Mouse (Mus musculus) T-helper 1 cell (primary cell): ENCODE results near the gene Sox13.

Experiments used
- in situ Hi-C: fragments of 300-600 bp; cut with MboI, MseI; formaldehyde crosslinking; loops from one replicate; pipeline ENCODE4 v1.15.1; 2025; ENCODE audit warnings: high pct_unique_total_duplicates

Sox13 gene

DNA sequence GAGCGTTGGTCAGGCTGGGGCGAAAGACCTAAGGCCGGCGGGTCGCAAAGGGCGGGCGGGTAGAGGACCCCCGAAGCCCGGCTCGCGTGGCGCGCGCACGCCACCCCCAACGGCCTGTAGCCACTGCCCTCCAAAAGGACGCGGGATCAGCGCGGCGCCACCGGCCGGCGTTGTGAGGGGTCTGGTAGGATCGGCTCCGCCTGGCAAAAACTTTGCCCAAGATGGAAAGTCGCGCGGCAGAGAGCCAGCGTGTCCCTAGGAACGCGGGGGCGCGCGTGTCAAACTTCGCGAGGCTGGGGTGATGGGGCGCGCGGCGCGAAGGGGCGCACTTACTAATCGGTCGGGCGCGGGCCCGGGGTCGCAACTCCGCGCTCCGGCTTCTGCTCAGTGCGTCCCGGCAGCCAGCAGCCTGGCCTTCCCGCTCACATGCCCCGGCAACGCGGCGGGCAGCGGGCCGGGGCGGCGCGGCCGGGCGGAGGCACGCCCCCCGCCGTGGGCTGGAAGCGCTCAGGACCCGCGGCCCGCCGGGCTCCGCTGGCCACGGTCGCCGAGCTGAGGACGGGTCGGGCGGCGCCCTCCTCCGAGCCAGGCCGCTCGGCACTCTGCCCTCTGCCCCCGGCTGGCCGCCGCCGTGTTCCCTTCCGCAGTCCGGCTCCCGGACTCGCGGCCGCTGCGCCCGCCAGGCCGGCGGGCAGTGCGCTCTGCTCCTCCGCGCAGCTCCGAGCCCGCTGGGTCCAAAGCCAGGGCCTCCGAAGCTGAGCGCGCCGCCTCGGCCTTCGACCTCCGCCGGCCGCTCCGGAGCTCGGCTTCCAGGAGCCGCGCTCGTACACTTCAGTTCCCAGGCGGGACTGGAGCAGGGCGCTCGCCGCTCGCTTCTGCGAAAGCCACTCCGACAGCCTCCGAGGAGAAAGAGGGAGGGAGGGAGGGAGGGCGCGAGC, at the start of gene Sox13:
Gene Sox13, minus strand, starts transcription at position 835 of the 938 bp plus-strand sequence.
- in situ Hi-C loops, result loop anchor here (10.0 kb wide), 1 partner anchor 1569 kb away; no protein-coding TSS in a partner anchor

- in situ Hi-C loops, result no loop called here
Measured at GRCm38 (mm10) chr1:133471556-133471955, 47.4 kb upstream of the Sox13 start.

DNA sequence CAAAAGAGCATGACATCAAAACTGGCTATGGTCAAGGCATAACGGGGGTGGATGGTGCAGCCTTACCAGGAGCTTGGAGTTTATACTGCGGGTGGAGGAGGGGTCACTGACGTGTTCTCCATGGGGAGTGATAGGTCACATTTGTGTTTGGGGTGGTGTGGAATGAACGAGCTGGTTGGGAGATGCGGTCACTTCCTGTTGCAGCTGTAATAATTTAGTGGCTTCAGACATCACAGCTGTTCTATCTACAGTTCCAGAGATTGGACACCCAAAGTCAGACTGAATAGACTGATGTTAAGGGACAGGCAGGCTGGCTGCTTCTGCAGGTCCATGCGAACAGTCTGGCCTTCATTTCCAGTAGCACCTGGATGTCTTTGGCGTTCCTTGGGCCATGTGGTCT, 46.9 kb upstream of the Sox13 start:
- in situ Hi-C loops, result no loop called here

GRCm38 (mm10) chr1:133470242-133471025, 46.3 kb upstream of the Sox13 start:
- in situ Hi-C loops, result no loop called here

DNA sequence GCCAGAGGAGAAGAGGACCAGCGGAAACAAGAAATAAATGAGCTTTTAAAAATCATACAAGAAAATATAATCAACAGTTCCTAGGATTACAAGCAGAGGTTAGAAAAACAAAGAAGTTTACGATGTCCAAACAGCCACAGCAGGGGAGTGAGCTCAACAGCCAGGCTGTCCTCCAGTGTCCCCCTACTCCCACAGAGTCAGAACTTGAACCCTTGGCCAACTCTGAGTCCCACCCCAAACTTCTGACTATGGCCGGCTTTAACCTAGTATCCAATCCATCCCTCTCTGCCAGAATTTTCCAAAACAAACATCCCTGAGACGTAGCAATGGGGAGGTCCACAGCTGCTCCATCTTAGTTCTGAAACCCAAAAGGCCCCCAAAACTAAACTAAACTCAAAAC, 45.0 kb upstream of the Sox13 start:
- in situ Hi-C loops, result no loop called here

GRCm38 (mm10) chr1:133468751-133469150, 44.6 kb upstream of the Sox13 start:
- in situ Hi-C loops, result no loop called here

GRCm38 (mm10) chr1:133467905-133468304, 43.7 kb upstream of the Sox13 start:
- in situ Hi-C loops, result no loop called here

- in situ Hi-C loops, result no loop called here
Measured at GRCm38 (mm10) chr1:133463138-133463537, 39.0 kb upstream of the Sox13 start.

- in situ Hi-C loops, result no loop called here
Measured at GRCm38 (mm10) chr1:133460996-133461395, 36.8 kb upstream of the Sox13 start.

DNA sequence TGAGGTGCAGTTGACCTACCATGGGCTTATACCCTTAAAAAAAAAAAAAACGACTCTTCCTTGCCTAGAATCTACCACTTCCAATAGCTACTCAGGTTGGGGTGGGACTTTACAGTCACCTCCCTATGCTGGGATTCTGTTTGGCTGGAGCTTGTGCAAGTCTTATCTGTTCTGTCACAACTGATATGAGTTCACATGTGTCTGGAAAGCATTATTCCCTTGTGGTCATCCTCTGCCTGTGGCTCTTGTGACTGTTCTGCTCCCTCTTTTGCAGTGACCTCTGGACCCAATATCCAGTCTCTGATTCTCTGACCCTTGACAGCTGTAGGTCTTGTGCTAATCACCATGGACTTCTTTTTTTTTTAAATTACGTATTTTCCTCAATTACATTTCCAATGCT, 31.9 kb upstream of the Sox13 start:
- in situ Hi-C loops, result no loop called here

DNA sequence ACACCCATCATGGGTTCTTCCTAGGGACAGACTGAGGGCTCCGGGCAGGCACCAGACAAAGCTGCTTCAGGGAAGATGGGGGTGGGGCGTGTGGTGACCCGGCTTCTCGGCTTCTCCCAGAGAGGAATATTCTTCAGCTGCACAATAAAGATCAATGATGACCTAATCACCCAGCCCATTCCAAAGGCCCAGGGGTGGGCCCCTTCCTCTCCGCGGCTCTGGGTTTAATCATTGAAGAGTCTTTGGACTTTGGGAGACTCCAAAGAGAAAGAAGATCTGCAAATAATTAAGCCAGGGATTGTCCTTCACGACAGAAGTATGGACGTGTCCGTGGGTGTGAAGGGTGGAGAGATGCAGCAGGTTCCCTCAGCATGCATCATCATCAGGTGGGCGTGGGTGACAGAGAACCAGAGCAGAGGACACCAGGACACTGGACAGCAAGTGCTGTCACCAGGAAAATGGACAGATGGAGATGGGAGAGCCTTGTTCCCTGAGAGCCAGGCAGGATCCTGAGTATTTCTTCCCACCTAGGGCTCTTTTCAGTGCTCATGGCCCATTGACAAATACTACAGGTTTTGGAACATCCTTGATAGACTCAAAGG, 28.5 kb upstream of the Sox13 start:
- in situ Hi-C loops, result no loop called here

DNA sequence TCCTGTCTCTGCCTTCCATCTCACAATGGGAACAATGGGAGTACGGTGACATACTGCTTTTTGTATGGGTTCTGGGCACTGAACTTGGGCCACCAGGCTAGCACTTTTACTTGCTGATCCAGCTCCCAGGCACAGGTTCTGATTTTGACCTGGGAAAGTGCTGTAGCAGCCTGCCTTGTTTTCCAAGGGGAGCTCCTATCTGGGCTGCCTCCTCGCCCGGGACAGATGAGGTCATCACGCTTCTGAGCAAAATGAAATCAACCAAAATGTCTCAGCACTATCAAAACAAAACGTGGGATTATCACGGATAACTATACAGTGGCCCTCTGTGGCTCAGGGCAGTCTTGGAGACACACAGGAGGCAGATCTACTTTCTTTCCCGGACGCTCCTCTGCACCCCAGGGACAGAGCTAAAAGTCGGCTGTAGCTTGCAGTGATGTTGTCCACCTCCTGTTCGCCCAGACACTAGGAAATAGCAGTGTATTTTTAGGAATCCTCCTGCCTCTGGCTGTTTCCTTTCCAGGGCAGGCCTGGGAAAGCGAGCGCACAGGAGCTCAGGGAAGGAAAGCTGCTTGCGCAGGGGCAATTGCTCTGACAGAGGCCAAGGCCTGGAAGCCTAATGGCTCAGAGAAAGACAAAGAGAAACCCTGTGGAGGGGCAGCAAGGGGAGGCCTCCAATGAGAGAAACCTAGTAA, 27.8 kb upstream of the Sox13 start:
- in situ Hi-C loops, result no loop called here

GRCm38 (mm10) chr1:133451025-133451424, 26.8 kb upstream of the Sox13 start:
- in situ Hi-C loops, result no loop called here

- in situ Hi-C loops, result no loop called here
Measured at GRCm38 (mm10) chr1:133448351-133448931, 24.3 kb upstream of the Sox13 start.

GRCm38 (mm10) chr1:133446291-133446690, 22.1 kb upstream of the Sox13 start:
- in situ Hi-C loops, result no loop called here

GRCm38 (mm10) chr1:133444315-133444714, 20.1 kb upstream of the Sox13 start:
- in situ Hi-C loops, result no loop called here

DNA sequence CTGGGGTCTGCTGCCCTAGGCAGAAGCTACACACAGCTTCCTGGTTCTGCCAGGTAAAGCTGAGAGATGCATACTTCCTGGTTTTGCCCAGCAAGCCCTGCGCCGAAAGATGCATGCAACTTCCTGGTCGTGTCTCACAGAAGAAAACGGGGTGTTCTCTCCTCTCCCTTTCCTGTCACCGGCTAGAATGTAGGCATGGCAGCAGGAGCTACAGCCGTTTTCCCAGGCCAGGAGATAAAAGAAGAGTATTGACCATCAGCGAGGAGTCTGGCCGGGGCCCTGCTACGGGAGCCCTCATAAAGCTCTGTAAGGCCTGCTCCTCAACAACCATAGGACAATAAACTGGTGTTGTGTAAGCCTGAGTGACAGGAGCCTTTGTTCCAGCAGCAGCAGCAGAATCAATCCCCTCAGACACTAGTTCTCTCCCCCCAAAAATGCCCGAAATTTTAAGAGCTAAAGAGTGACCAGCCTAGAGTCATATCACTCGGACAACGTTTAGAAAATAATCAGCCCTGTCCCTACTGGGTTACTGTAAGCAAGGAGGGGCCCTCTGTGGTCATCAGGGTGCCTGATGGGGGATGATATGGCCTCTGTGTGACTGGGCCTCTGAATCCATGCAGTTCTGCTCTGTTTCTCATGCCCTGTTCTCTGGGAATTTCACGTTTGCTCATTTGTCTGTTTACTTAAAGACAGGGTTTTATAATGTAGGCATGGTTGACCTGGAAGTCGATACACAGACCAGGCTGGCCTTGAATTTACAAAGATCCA, 13.9 kb upstream of the Sox13 start:
- in situ Hi-C loops, result no loop called here

GRCm38 (mm10) chr1:133434756-133435112, 10.6 kb upstream of the Sox13 start:
- in situ Hi-C loops, result no loop called here

DNA sequence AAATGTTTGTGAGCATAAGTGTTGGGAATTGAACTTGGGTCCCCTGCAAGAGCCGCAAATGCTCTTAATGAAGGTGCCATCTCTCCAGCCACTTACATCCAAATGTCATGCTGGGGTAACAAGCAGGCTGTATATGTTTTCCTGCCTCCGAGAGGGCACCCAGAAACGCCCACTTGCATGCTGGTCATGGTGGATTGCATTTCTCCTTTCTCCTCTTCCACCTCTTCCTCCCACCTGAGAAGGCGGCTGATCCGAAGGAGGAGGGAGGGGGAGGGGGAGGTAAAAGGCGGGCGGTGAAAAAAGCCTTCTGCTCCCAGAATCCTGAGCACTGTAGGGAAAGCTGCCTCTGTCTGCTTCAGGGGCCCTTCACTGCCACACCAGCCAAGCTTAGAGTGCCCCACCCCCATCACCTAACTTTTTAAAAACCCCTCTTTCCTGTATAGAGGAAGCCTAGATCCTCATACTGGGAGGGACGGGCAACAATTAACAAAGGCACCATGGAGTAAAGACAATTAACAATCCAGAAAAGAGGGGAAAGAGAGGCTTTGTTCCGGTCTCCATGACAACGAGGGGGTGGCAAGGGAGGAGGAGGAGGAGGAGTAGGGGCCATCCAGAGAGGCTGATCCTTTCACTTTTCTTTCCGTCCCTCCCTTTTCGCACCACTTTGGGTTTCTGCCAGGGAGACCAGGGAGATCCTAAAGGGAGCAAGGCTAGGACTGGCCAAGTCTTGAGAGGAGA, 10.0 kb upstream of the Sox13 start:
- in situ Hi-C loops, result no loop called here

GRCm38 (mm10) chr1:133432566-133432965, 8.4 kb upstream of the Sox13 start:
- in situ Hi-C loops, result no loop called here
